8 mouse cellular contexts compared by ENCODE assay signal in the genomic region with DNA sequence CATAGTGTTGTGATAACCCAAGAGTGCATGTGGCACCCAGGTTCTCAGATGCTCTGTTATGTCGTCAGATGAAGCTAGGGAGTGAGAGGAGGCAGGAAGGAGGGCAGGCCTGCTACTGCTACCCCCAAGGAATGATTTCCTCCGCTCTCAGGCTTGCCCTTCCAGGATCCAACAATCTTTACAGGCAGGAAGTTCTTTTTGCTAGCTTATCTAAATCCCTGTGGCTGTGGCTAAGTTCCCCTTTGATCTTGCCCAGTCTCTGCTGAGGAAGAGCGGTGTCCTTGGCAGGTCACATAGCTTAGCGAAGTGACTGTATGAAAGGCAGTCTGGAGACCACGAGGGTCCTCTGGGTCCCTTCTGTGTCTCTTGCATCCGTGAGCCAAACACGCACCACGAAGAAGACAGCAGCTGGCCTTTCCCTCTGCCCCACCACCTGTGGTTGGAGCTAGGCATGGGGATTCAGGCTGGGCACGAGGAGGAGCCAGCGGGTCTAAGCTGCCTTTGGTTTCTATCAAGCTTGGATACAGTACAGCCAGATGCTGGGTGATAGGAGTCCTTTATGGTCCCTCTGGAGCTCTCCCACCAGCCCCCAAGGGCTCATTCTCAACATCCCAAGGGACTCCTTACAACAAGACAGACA. TPM values are rescaled to one million over a fixed set of nuclear protein-coding genes. Genes with fewer than 3 reads are reported as not detected.
A peak's percentile ranks its signal among the peaks of the same experiment; 100 is the strongest.
DNase-seq lines count a peak whose midpoint lies in the region; ATAC-seq and TF ChIP-seq lines count a peak whose summit lies in the region.

No protein-coding gene starts in this region.

- no peaks in the 10 kb centered on the region for H3K9me3 ChIP-seq in megakaryocyte, embryonic 14.5 days
- no peaks in the 10 kb centered on the region for H3K9me3 ChIP-seq in hindbrain, postnatal 0 days (ENCODE audit: low read length)
- H3K9me3 ChIP-seq in neural tube, embryonic 14.5 days (ENCODE audit: control insufficient read depth, low read length) = no peaks in the 10 kb centered on the region

- 36% methylated on average over 10 of the region's 10 CpGs for WGBS in hindbrain, postnatal 0 days
- WGBS in neural tube, embryonic 14.5 days = 46% methylated on average over 10 of the region's 10 CpGs

- no peak for ATAC-seq in megakaryocyte, adult 5-6 weeks (ENCODE audit: poor library complexity, severe bottlenecking)
- no peak for ATAC-seq in hindbrain, postnatal 0 days
- no peak for ATAC-seq in neural tube, embryonic 14.5 days (ENCODE audit: low read depth)

- H3K4me2 ChIP-seq in hindbrain, postnatal 0 days (ENCODE audit: low read depth, low read length) = peak overlapping the region; percentile 41
- no peak overlapping the region for H3K4me2 ChIP-seq in neural tube, embryonic 14.5 days (ENCODE audit: low read depth, low read length)

- peaks cover 13% of the 10 kb centered on the region for H3K36me3 ChIP-seq in megakaryocyte, embryonic 14.5 days (replicated peaks; ENCODE audit: low read length)
- H3K36me3 ChIP-seq in hindbrain, postnatal 0 days (ENCODE audit: insufficient read depth, low read length) = no peaks in the 10 kb centered on the region
- no peaks in the 10 kb centered on the region for H3K36me3 ChIP-seq in neural tube, embryonic 14.5 days (ENCODE audit: control insufficient read depth, insufficient read depth, low read length)

- peak overlapping the region; percentile 48; the same call in 1 of the 2 replicates for H3K27ac ChIP-seq in hindbrain, postnatal 0 days
- peak overlapping the region; percentile 48 for H3K27ac ChIP-seq in neural tube, embryonic 14.5 days (ENCODE audit: low read depth, low read length)

- no peak for TF ChIP-seq CTCF in hindbrain, postnatal 0 days (IDR thresholded peaks at IDR 0.05; ENCODE audit: low read depth)

- no peaks in the 10 kb centered on the region for H3K27me3 ChIP-seq in megakaryocyte, embryonic 14.5 days (replicated peaks)
- H3K27me3 ChIP-seq in hindbrain, postnatal 0 days (ENCODE audit: insufficient read depth, low read length) = no peaks in the 10 kb centered on the region
- no peaks in the 10 kb centered on the region for H3K27me3 ChIP-seq in neural tube, embryonic 14.5 days (ENCODE audit: control insufficient read depth, insufficient read depth, low read length)

- no peak overlapping the region for H3K9ac ChIP-seq in hindbrain, postnatal 0 days (replicated peaks; ENCODE audit: low read length)
- H3K9ac ChIP-seq in neural tube, embryonic 14.5 days (replicated peaks; ENCODE audit: low read depth, low read length) = no peak overlapping the region; the same call in 1 of the 2 replicates

- H3K4me1 ChIP-seq in megakaryocyte, embryonic 14.5 days = peaks cover 100% of the 10 kb centered on the region
- H3K4me1 ChIP-seq in hindbrain, postnatal 0 days (ENCODE audit: insufficient read depth, low read length) = peaks cover 91% of the 10 kb centered on the region
- peaks cover 96% of the 10 kb centered on the region for H3K4me1 ChIP-seq in neural tube, embryonic 14.5 days (ENCODE audit: control insufficient read depth, insufficient read depth, low read length)

- H3K4me3 ChIP-seq in megakaryocyte, embryonic 14.5 days (replicated peaks) = peak overlapping the region; percentile 70
- H3K4me3 ChIP-seq in hindbrain, postnatal 0 days (ENCODE audit: low read length) = no peak overlapping the region
- H3K4me3 ChIP-seq in neural tube, embryonic 14.5 days (ENCODE audit: low read depth, low read length) = no peak overlapping the region

- DNase-seq in adrenal gland, adult 8-10 months = peak; percentile 28
- DNase-seq in adrenal gland, adult 18-20 months (ENCODE audit: low spot score in 2 of 2) = no peak
- DNase-seq in hindbrain, postnatal 0 days (ENCODE audit: low spot score) = peak; percentile 41
- no peak for DNase-seq in T-cell, adult 2 months (ENCODE audit: low spot score)
- DNase-seq in left cerebral cortex, adult 11 months (ENCODE audit: low spot score) = no peak

RNA-seq across cellular contexts. Expression of gene Kif21b, which starts 7.1 kb away (rescaled TPM):
- 10 to 100 TPM in 2 of 4 experiments, 1 to 10 TPM in 2; 3.8 to 12.3 (median 7.6) TPM for total RNA-seq in adrenal gland, adult 8-10 months (2022)
- 1 to 10 TPM; 2.0 TPM for total RNA-seq in adrenal gland, adult 18-20 months (2021)
- polyA plus RNA-seq in megakaryocyte, embryonic 14.5 days (2012; ENCODE audit: insufficient read depth, low replicate concordance) = 8.3 and 9.3 TPM in 2 replicates
- total RNA-seq in megakaryocyte, adult 5-6 weeks (2015) = 41.1 and 48.0 TPM in 2 replicates
- 36.3 and 46.1 TPM in 2 replicates for total RNA-seq in megakaryocyte, adult 5-6 weeks (2017)
- 144 and 155 TPM in 2 replicates for total RNA-seq in hindbrain, postnatal 0 days (2014; rRNA removed)
- polyA plus RNA-seq in hindbrain, postnatal 0 days (2015; fragmentation: Nextera tagmentation; extraction: Ambion mirVana) = 22.6 and 26.8 TPM in 2 replicates
- polyA plus RNA-seq in neural tube, embryonic 14.5 days (2014; fragmentation: Nextera tagmentation; extraction: Ambion mirVana) = 43.1 and 54.5 TPM in 2 replicates

Comparison
In these comparisons a context has a peak if more than half of its experiments do, and no peak if none do; other contexts are left out.
1. DNase-seq: peak in adrenal gland, adult 8-10 months (single experiment) and hindbrain, postnatal 0 days (single experiment); none in adrenal gland, adult 18-20 months (0 of 2), T-cell, adult 2 months (single experiment) and left cerebral cortex, adult 11 months (single experiment).